Mouse (Mus musculus) testis, adult 2 months (tissue): ENCODE measurements around the gene Tmcc2. TPM values are rescaled to one million over a fixed set of nuclear protein-coding genes. Genes with fewer than 3 reads are reported as not detected.
A peak's percentile ranks its signal among the peaks of the same experiment; 100 is the strongest.

Experiments
- H3K27ac ChIP-seq: fragments of 200-500 bp; 2 replicates; pipeline ENCODE4 v1.5.1; 2012; ENCODE audit warnings: low read depth, low read length; ENCODE audit not compliant: control insufficient read depth, insufficient read depth
- H3K27me3 ChIP-seq: fragments of 200-500 bp; 2 replicates; pipeline ENCODE4 v1.6.1; 2012; ENCODE audit warnings: mild to moderate bottlenecking, low read length, moderate library complexity; ENCODE audit not compliant: control insufficient read depth, insufficient read depth
- H3K36me3 ChIP-seq: fragments of 200-500 bp; 2 replicates; pipeline ENCODE4 v1.6.1; 2012; ENCODE audit warnings: mild to moderate bottlenecking, low read length; ENCODE audit not compliant: control insufficient read depth, insufficient read depth
- H3K4me1 ChIP-seq: fragments of 200-500 bp; 2 replicates; pipeline ENCODE4 v1.6.1; 2012; ENCODE audit warnings: low read length; ENCODE audit not compliant: control insufficient read depth, insufficient read depth
- H3K4me3 ChIP-seq: fragments of 200-500 bp; 2 replicates; pipeline ENCODE4 v1.5.1; 2012; ENCODE audit warnings: low read depth, mild to moderate bottlenecking, low read length, moderate library complexity, mixed read lengths; ENCODE audit not compliant: control insufficient read depth
- CTCF ChIP-seq: fragments of 200-500 bp; IDR thresholded peaks from 2 replicates; pipeline ENCODE4 v1.5.1; 2012; ENCODE audit warnings: low read depth, mild to moderate bottlenecking, inconsistent platforms, low read length, moderate library complexity; ENCODE audit not compliant: control insufficient read depth, insufficient read depth, insufficient replicate concordance
- POLR2A ChIP-seq: fragments of 200-500 bp; IDR thresholded peaks from 2 replicates; pipeline ENCODE4 v1.6.1; 2012; ENCODE audit warnings: low read depth, mild to moderate bottlenecking, inconsistent platforms, low read length, moderate library complexity; ENCODE audit not compliant: control insufficient read depth
- polyA plus RNA-seq: library from polyadenylated mRNA; depleted of rRNA; stranded (reverse); fragments of >200 nt; gene quantifications from 2 replicates; pipeline ENCODE4 v1.2.3, GENCODE M21; 2012

The Tmcc2 gene
- polyA plus RNA-seq, 1 experiment, result 1.8 TPM

- peak overlapping the region; percentile 28 for H3K27ac ChIP-seq
- H3K36me3 ChIP-seq, result no peaks in the 10 kb centered on the region
- H3K27me3 ChIP-seq, result no peaks in the 10 kb centered on the region
- H3K4me1 ChIP-seq, result peaks cover 6% of the 10 kb centered on the region
- TF ChIP-seq POLR2A (no peak), CTCF (no peak)
- H3K4me3 ChIP-seq, result peak overlapping the region; percentile 68
These were observed 68.2 kb downstream of the Tmcc2 start for GRCm38 (mm10) chr1:132322711-132323542.

GRCm38 (mm10) chr1:132321821-132322580, 69.1 kb downstream of the Tmcc2 start:
- peak overlapping the region; percentile 23; the same call in 1 of the 2 replicates for H3K27ac ChIP-seq
- H3K4me3 ChIP-seq, result peak overlapping the region; percentile 68; the same call in 1 of the 2 replicates
- H3K27me3 ChIP-seq, result no peaks in the 10 kb centered on the region
- TF ChIP-seq CTCF, result no peak
- no peak for TF ChIP-seq POLR2A
- peaks cover 6% of the 10 kb centered on the region for H3K4me1 ChIP-seq
- H3K36me3 ChIP-seq, result no peaks in the 10 kb centered on the region

- Histone ChIP-seq H3K4me3 (no peak overlapping the region), H3K27me3 (no peaks in the 10 kb centered on the region), H3K4me1 (peaks cover 18% of the 10 kb centered on the region)
These were observed 71.8 kb downstream of the Tmcc2 start for GRCm38 (mm10) chr1:132319242-132319641.

GRCm38 (mm10) chr1:132317894-132318863, 72.9 kb downstream of the Tmcc2 start:
- peaks cover 18% of the 10 kb centered on the region for H3K4me1 ChIP-seq
- H3K36me3 ChIP-seq, result no peaks in the 10 kb centered on the region
- no peak overlapping the region for H3K4me3 ChIP-seq
- no peak for TF ChIP-seq CTCF
- no peak for TF ChIP-seq POLR2A
- no peak overlapping the region for H3K27ac ChIP-seq
- no peaks in the 10 kb centered on the region for H3K27me3 ChIP-seq

More at GRCm38 (mm10) chr1:132319242-132319641, 71.8 kb downstream of the Tmcc2 start:
- Histone ChIP-seq H3K27ac (no peak overlapping the region), H3K36me3 (no peaks in the 10 kb centered on the region)
- TF ChIP-seq CTCF, result no peak
- no peak for TF ChIP-seq POLR2A

GRCm38 (mm10) chr1:132317413-132317812, 73.7 kb downstream of the Tmcc2 start:
- TF ChIP-seq CTCF (no peak), POLR2A (no peak)
- Histone ChIP-seq H3K27me3 (no peaks in the 10 kb centered on the region), H3K36me3 (no peaks in the 10 kb centered on the region), H3K4me1 (peaks cover 16% of the 10 kb centered on the region), H3K4me3 (no peak overlapping the region), H3K27ac (no peak overlapping the region)

- TF ChIP-seq POLR2A (no peak), CTCF (no peak)
- peaks cover 18% of the 10 kb centered on the region for H3K4me1 ChIP-seq
These were observed 74.5 kb downstream of the Tmcc2 start for GRCm38 (mm10) chr1:132316625-132316994.

More at GRCm38 (mm10) chr1:132316625-132316994, 74.5 kb downstream of the Tmcc2 start:
- H3K27ac ChIP-seq, result peak overlapping the region; percentile 62
- H3K4me3 ChIP-seq, result peak overlapping the region; percentile 88
- no peaks in the 10 kb centered on the region for H3K36me3 ChIP-seq
- H3K27me3 ChIP-seq, result no peaks in the 10 kb centered on the region
